Mouse (Mus musculus): Measurements from ENCODE around the gene Col4a2.
"Not testable (repeated sequence)": the region's sequence is repeated elsewhere in the genome, so short reads cannot be mapped to it uniquely, and the experiment has no call there.

The Col4a2 gene

GRCm38 (mm10) chr8:11462641-11463040 lies 150.0 kb downstream of the Col4a2 start:
- no peak for DNase-seq (ENCODE audit: low read depth)

- DNase-seq (ENCODE audit: low read depth), result no peak
Measured at GRCm38 (mm10) chr8:11463541-11463888, 150.9 kb downstream of the Col4a2 start.

GRCm38 (mm10) chr8:11463889-11464706 lies 151.5 kb downstream of the Col4a2 start:
- DNase-seq (ENCODE audit: low read depth), result no peak

- no peak for DNase-seq (ENCODE audit: low read depth)
Measured at GRCm38 (mm10) chr8:11464707-11464964, 152.0 kb downstream of the Col4a2 start.

- no peak for DNase-seq (ENCODE audit: low read depth)
Measured at GRCm38 (mm10) chr8:11465619-11466018, 153.0 kb downstream of the Col4a2 start.

GRCm38 (mm10) chr8:11466528-11466927 lies 153.9 kb downstream of the Col4a2 start:
- not testable (repeated sequence) for DNase-seq (ENCODE audit: low read depth)

- no peak for DNase-seq (ENCODE audit: low read depth)
Measured at GRCm38 (mm10) chr8:11469095-11469494, 156.5 kb downstream of the Col4a2 start.

- no peak for DNase-seq (ENCODE audit: low read depth)
Measured at GRCm38 (mm10) chr8:11470694-11471093, 158.1 kb downstream of the Col4a2 start.

GRCm38 (mm10) chr8:11471309-11471708 lies 158.7 kb downstream of the Col4a2 start:
- DNase-seq (ENCODE audit: low read depth), result no peak

- DNase-seq (ENCODE audit: low read depth), result no peak
Measured at GRCm38 (mm10) chr8:11473072-11473471, 160.5 kb downstream of the Col4a2 start.

GRCm38 (mm10) chr8:11475397-11475796 lies 162.8 kb downstream of the Col4a2 start:
- no peak for DNase-seq (ENCODE audit: low read depth)

- DNase-seq (ENCODE audit: low read depth), result no peak
Measured at GRCm38 (mm10) chr8:11475876-11476275, 163.3 kb downstream of the Col4a2 start.

GRCm38 (mm10) chr8:11476338-11477177 lies 164.0 kb downstream of the Col4a2 start:
- DNase-seq (ENCODE audit: low read depth), result peak; percentile 85

GRCm38 (mm10) chr8:11477178-11477553 lies 164.6 kb downstream of the Col4a2 start:
- no peak for DNase-seq (ENCODE audit: low read depth)

- DNase-seq (ENCODE audit: low read depth), result no peak
Measured at GRCm38 (mm10) chr8:11477811-11478761, 165.5 kb downstream of the Col4a2 start, which contains the start of gene Rab20. Gene Rab20, minus strand, starts transcription at chr8:11478710.

- DNase-seq (ENCODE audit: low read depth), result no peak
Measured at GRCm38 (mm10) chr8:11478807-11479527, 166.4 kb downstream of the Col4a2 start.

GRCm38 (mm10) chr8:11479591-11479990 lies 167.0 kb downstream of the Col4a2 start:
- no peak for DNase-seq (ENCODE audit: low read depth)

- DNase-seq (ENCODE audit: low read depth), result no peak
Measured at GRCm38 (mm10) chr8:11481876-11482275, 169.3 kb downstream of the Col4a2 start.

GRCm38 (mm10) chr8:11482537-11482936 lies 169.9 kb downstream of the Col4a2 start:
- DNase-seq (ENCODE audit: low read depth), result no peak

GRCm38 (mm10) chr8:11486142-11486541 lies 173.5 kb downstream of the Col4a2 start:
- no peak for DNase-seq (ENCODE audit: low read depth)

GRCm38 (mm10) chr8:11487229-11487628 lies 174.6 kb downstream of the Col4a2 start:
- no peak for DNase-seq (ENCODE audit: low read depth)

GRCm38 (mm10) chr8:11492340-11492739 lies 179.7 kb downstream of the Col4a2 start:
- DNase-seq (ENCODE audit: low read depth), result not testable (repeated sequence)
